Mouse (Mus musculus) thymus, postnatal 0 days (tissue): Measurements from ENCODE around the gene Eif2s1. TPM values are rescaled to one million over a fixed set of nuclear protein-coding genes. Genes with fewer than 3 reads are reported as not detected.
"Not testable (repeated sequence)": the region's sequence is repeated elsewhere in the genome, so short reads cannot be mapped to it uniquely, and the experiment has no call there.

Source experiments
- DNase-seq: peaks from one replicate; pipeline ENCODE4 v3.0.0-alpha.2; 2015; ENCODE audit warnings: low spot score
- polyA plus RNA-seq: library from polyadenylated mRNA; unstranded; fragments of >200 nt; fragmentation: Nextera tagmentation; extraction: Ambion mirVana; gene quantifications from 2 replicates; pipeline ENCODE4 v1.2.1, GENCODE M21; 2015

Eif2s1 gene
- polyA plus RNA-seq, 1 experiment from 2014 or later, result 208 TPM

DNA sequence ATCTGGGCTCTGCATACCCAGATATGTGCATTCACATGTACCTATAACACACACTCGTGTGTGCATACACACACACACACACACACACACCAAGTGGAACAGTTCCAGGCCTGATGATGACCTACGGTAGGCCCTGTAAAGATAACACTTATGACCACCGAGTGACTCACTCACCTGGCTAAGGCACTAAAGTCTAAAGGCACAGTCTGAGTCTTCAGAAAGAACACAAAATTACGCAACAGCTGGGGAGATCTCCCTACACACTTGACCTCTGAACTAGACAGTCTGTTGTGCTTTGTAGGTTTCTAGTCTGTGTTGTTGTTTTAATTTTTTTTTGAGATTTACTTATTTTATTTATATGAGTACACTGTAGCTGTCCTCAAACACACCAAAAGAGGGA, 52.8 kb downstream of the Eif2s1 start:
- DNase-seq, result no peak

- DNase-seq, result no peak
Observed at GRCm38 (mm10) chr12:78915561-78915960, 53.9 kb downstream of the Eif2s1 start.

DNA sequence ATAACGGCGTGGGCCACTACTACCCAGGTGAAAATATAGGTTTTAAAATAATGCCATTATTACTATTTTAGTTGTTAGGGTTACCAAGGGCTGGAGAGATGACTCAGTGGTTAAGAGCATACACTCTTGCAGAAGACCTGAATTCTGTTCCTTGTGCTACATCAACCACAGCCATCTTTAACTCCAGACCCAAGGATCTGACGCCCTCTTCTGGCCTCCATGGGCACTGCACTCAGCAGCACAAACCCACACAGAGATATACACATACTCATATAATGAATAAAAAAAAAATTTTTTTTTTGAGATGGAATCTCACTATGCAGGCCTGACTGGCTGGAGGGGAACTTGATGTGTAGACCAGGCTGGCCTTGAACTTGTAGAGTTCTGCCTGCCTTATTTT, 54.7 kb downstream of the Eif2s1 start:
- no peak for DNase-seq

DNA sequence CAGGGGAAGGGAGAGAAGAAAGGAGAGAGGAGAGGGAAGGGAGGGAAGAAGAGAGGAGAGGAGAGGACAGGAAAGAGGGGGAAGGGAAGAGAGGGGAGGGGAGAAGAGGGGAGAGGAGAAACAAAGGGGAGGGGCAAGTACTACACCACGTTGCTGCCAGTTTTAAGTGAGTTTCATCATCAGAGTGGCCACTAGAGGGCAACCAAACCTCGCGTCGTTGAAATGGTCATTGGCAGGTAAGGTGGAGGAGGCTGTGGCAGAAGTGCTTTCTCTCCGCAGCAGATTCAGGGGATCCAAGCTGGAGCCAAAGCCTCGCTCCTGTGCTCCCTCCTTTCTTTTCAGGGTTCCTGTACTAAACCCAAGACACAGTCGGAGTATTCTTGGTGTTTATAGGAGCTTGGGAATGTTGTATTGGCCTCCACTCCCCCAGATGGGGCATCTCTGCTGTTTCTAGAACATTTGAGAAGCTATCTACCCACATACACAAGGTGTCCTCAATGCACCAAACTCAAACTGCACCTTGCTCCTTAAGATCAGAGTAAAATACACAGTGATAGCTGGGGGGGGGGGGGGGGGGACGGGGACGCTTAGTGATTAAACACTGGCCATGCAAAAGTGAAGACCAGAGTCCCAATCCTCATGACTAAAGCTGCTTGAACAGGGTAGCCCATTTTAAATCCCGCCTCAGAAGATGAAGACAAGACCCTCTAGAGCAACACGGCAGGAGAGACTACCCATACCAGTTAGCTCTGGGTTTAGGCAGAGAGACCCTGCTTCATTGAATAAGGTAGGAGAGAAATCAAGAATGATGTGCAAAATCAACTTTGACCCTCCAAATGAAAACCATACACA, 56.8 kb downstream of the Eif2s1 start:
- peak; percentile 88 for DNase-seq

GRCm38 (mm10) chr12:78919079-78919712, 57.6 kb downstream of the Eif2s1 start:
- peak; percentile 85 for DNase-seq

DNA sequence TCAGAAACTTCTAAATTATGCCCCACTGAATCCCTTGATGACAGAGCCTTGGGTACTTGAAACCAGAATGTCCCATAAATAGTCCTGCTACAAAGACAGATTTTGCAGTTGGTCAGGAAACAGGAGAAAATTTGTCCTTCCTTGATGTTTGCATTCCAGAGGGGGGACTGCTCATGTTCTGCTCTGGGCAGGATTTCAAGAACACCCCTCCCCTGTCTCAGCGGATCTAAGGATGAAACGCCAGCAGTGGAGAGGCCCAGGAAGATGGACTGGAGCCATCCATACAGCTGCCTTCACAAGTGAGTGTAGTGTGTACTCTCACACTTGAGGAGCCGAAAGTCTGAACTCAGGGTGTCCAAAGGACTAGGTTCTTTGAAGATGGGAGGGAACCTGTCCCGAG, 59.8 kb downstream of the Eif2s1 start:
- no peak for DNase-seq

DNA sequence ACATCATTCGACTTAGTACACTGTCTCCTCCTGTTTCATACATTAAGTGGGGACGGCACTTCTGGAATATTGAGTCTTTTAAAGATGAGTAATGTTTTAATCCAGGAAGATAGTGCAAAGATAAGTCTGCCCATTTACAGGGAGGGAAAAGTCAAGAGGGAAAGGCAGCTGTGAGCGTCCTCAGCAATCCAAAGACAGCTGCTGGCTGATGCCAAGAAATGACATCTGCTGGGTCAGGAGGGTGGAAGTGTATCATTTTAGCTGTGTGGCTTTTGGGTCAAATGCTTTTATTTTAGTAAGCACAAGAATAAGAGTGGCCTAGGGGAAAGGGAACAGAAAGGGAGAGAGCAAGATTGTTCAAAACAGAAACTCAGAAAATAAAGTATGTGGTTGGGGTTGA, 60.4 kb downstream of the Eif2s1 start:
- no peak for DNase-seq

GRCm38 (mm10) chr12:78922977-78923376, 61.4 kb downstream of the Eif2s1 start:
- DNase-seq, result not testable (repeated sequence)

GRCm38 (mm10) chr12:78923539-78924189, 62.0 kb downstream of the Eif2s1 start:
- DNase-seq, result no peak

GRCm38 (mm10) chr12:78927287-78927686, 65.7 kb downstream of the Eif2s1 start:
- no peak for DNase-seq

DNA sequence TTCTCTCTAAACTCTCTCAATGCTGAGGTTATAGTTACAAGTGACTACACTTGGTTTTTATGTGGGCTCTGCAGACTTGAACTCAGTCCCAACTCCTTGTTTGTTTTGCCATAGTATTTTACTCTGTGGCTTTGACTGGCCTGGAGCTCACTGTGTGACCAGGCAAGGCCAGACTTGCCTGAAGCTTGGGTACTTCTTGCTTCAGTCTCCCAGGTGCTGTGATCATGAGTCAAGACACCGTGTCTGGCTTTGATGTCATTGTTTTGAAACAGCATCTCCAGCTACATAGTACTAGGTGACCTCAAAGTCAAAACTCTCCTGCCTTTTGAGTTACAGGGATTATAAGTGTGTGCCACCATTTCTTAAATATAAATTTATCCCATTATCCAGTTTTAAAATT, 68.3 kb downstream of the Eif2s1 start:
- no peak for DNase-seq

- no peak for DNase-seq
Observed at GRCm38 (mm10) chr12:78936494-78936893, 74.9 kb downstream of the Eif2s1 start.

Other genes starting within 250 kb of the Eif2s1 start
- not detected in 2 replicates for gene Fam71d, start 170.3 kb upstream of the Eif2s1 start, polyA plus RNA-seq
- 11.2 and 15.0 TPM in 2 replicates for gene Mpp5, start 112.9 kb upstream of the Eif2s1 start, polyA plus RNA-seq
- 108 and 112 TPM in 2 replicates for gene Atp6v1d, start 181 bp upstream of the Eif2s1 start, polyA plus RNA-seq
- gene Plek2, start 45.1 kb downstream of the Eif2s1 start, polyA plus RNA-seq, result 2.7 and 3.0 TPM in 2 replicates
- 27.5 and 27.7 TPM in 2 replicates for gene Tmem229b, start 145.8 kb downstream of the Eif2s1 start, polyA plus RNA-seq
- gene Plekhh1, start 167.3 kb downstream of the Eif2s1 start, polyA plus RNA-seq, result 0.33 and 0.46 TPM in 2 replicates
- gene Pigh, start 227.8 kb downstream of the Eif2s1 start, polyA plus RNA-seq, result 18.0 and 19.5 TPM in 2 replicates